Mouse (Mus musculus): ENCODE data around the gene Arnt2. TPM values are rescaled to one million over a fixed set of nuclear protein-coding genes. Genes with fewer than 3 reads are reported as not detected.

Gene Arnt2
- polyA plus RNA-seq, 1 experiment from 2014 or later: 2.6 TPM

- ATAC-seq: no peak
- Histone ChIP-seq H3K36me3 (ENCODE audit: control insufficient read depth, insufficient read depth) (no peaks in the 10 kb centered on the region), H3K4me2 (replicated peaks; ENCODE audit: low read depth) (no peak overlapping the region), H3K27ac (ENCODE audit: low read depth, low read length) (no peak overlapping the region), H3K27me3 (replicated peaks; ENCODE audit: control insufficient read depth, insufficient read depth, low read length) (no peaks in the 10 kb centered on the region), H3K9ac (ENCODE audit: low read depth, low read length) (no peak overlapping the region), H3K4me3 (ENCODE audit: low read depth, low read length) (no peak overlapping the region), H3K4me1 (replicated peaks; ENCODE audit: control insufficient read depth, insufficient read depth, low read length) (no peaks in the 10 kb centered on the region), H3K9me3 (ENCODE audit: control insufficient read depth) (no peaks in the 10 kb centered on the region)
- no peak for TF ChIP-seq CTCF (IDR thresholded peaks at IDR 0.05; ENCODE audit: low read depth)
- WGBS: 77% methylated on average over 1 of the region's 1 CpGs
These were observed 109.7 kb downstream of the Arnt2 start for GRCm38 (mm10) chr7:84300261-84300660.

- Histone ChIP-seq H3K36me3 (ENCODE audit: control insufficient read depth, insufficient read depth) (no peaks in the 10 kb centered on the region), H3K9ac (ENCODE audit: low read depth, low read length) (no peak overlapping the region), H3K27ac (ENCODE audit: low read depth, low read length) (no peak overlapping the region), H3K27me3 (replicated peaks; ENCODE audit: control insufficient read depth, insufficient read depth, low read length) (no peaks in the 10 kb centered on the region), H3K4me3 (ENCODE audit: low read depth, low read length) (no peak overlapping the region), H3K4me2 (replicated peaks; ENCODE audit: low read depth) (no peak overlapping the region), H3K4me1 (replicated peaks; ENCODE audit: control insufficient read depth, insufficient read depth, low read length) (no peaks in the 10 kb centered on the region), H3K9me3 (ENCODE audit: control insufficient read depth) (no peaks in the 10 kb centered on the region)
- ATAC-seq: no peak
- 81% methylated on average over 4 of the region's 4 CpGs for WGBS
- no peak for TF ChIP-seq CTCF (IDR thresholded peaks at IDR 0.05; ENCODE audit: low read depth)
These were observed 110.4 kb downstream of the Arnt2 start for GRCm38 (mm10) chr7:84299601-84300000.

- H3K27me3 ChIP-seq (replicated peaks; ENCODE audit: control insufficient read depth, insufficient read depth, low read length): no peaks in the 10 kb centered on the region
- H3K9me3 ChIP-seq (ENCODE audit: control insufficient read depth): no peaks in the 10 kb centered on the region
- H3K4me3 ChIP-seq (ENCODE audit: low read depth, low read length): no peak overlapping the region
- TF ChIP-seq CTCF (IDR thresholded peaks at IDR 0.05; ENCODE audit: low read depth): no peak
- no peaks in the 10 kb centered on the region for H3K36me3 ChIP-seq (ENCODE audit: control insufficient read depth, insufficient read depth)
- no peak overlapping the region for H3K4me2 ChIP-seq (replicated peaks; ENCODE audit: low read depth)
- H3K4me1 ChIP-seq (replicated peaks; ENCODE audit: control insufficient read depth, insufficient read depth, low read length): no peaks in the 10 kb centered on the region; the same call in 1 of the 2 replicates
- H3K9ac ChIP-seq (ENCODE audit: low read depth, low read length): no peak overlapping the region
- H3K27ac ChIP-seq (ENCODE audit: low read depth, low read length): no peak overlapping the region
- ATAC-seq: no peak
- 76% methylated on average over 7 of the region's 7 CpGs for WGBS
These were observed 116.9 kb downstream of the Arnt2 start for GRCm38 (mm10) chr7:84293054-84293453.

GRCm38 (mm10) chr7:84287226-84287587 lies 122.8 kb downstream of the Arnt2 start:
- no peak for TF ChIP-seq CTCF (IDR thresholded peaks at IDR 0.05; ENCODE audit: low read depth)
- H3K4me2 ChIP-seq (replicated peaks; ENCODE audit: low read depth): no peak overlapping the region
- 62% methylated on average over 2 of the region's 2 CpGs for WGBS
- H3K9ac ChIP-seq (ENCODE audit: low read depth, low read length): no peak overlapping the region
- no peaks in the 10 kb centered on the region for H3K27me3 ChIP-seq (replicated peaks; ENCODE audit: control insufficient read depth, insufficient read depth, low read length)
- no peak for ATAC-seq
- no peaks in the 10 kb centered on the region for H3K9me3 ChIP-seq (ENCODE audit: control insufficient read depth)
- H3K4me3 ChIP-seq (ENCODE audit: low read depth, low read length): no peak overlapping the region
- no peak overlapping the region for H3K27ac ChIP-seq (ENCODE audit: low read depth, low read length)
- H3K4me1 ChIP-seq (replicated peaks; ENCODE audit: control insufficient read depth, insufficient read depth, low read length): no peaks in the 10 kb centered on the region
- no peaks in the 10 kb centered on the region for H3K36me3 ChIP-seq (ENCODE audit: control insufficient read depth, insufficient read depth)

- WGBS: 96% methylated on average over 8 of the region's 8 CpGs
- Histone ChIP-seq H3K27me3 (replicated peaks; ENCODE audit: control insufficient read depth, insufficient read depth, low read length) (no peaks in the 10 kb centered on the region), H3K9me3 (ENCODE audit: control insufficient read depth) (no peaks in the 10 kb centered on the region), H3K9ac (ENCODE audit: low read depth, low read length) (no peak overlapping the region), H3K4me1 (replicated peaks; ENCODE audit: control insufficient read depth, insufficient read depth, low read length) (no peaks in the 10 kb centered on the region), H3K4me2 (replicated peaks; ENCODE audit: low read depth) (no peak overlapping the region), H3K36me3 (ENCODE audit: control insufficient read depth, insufficient read depth) (no peaks in the 10 kb centered on the region), H3K4me3 (ENCODE audit: low read depth, low read length) (no peak overlapping the region), H3K27ac (ENCODE audit: low read depth, low read length) (no peak overlapping the region)
- TF ChIP-seq CTCF (IDR thresholded peaks at IDR 0.05; ENCODE audit: low read depth): no peak
- no peak for ATAC-seq
These were observed 123.3 kb downstream of the Arnt2 start for GRCm38 (mm10) chr7:84286526-84287225.

GRCm38 (mm10) chr7:84285790-84286189 lies 124.2 kb downstream of the Arnt2 start:
- Histone ChIP-seq H3K27me3 (replicated peaks; ENCODE audit: control insufficient read depth, insufficient read depth, low read length) (no peaks in the 10 kb centered on the region), H3K4me2 (replicated peaks; ENCODE audit: low read depth) (no peak overlapping the region), H3K9me3 (ENCODE audit: control insufficient read depth) (no peaks in the 10 kb centered on the region), H3K4me1 (replicated peaks; ENCODE audit: control insufficient read depth, insufficient read depth, low read length) (no peaks in the 10 kb centered on the region), H3K36me3 (ENCODE audit: control insufficient read depth, insufficient read depth) (no peaks in the 10 kb centered on the region), H3K27ac (ENCODE audit: low read depth, low read length) (no peak overlapping the region), H3K4me3 (ENCODE audit: low read depth, low read length) (no peak overlapping the region), H3K9ac (ENCODE audit: low read depth, low read length) (no peak overlapping the region)
- WGBS: 83% methylated on average over 7 of the region's 7 CpGs
- no peak for ATAC-seq
- TF ChIP-seq CTCF (IDR thresholded peaks at IDR 0.05; ENCODE audit: low read depth): no peak
